Mouse (Mus musculus): Measurements from ENCODE around the gene Fam107a. TPM values are rescaled to one million over a fixed set of nuclear protein-coding genes. Genes with fewer than 3 reads are reported as not detected.
"Not testable (repeated sequence)": the region's sequence is repeated elsewhere in the genome, so short reads cannot be mapped to it uniquely, and the experiment has no call there.

The Fam107a gene
- total RNA-seq, 1 experiment from 2014 or later = not detected

GRCm38 (mm10) chr14:8325746-8326145 is 7.9 kb upstream of the Fam107a start:
- ATAC-seq (ENCODE audit: extremely low read depth, insufficient number of reproducible peaks, low FRiP score, poor library complexity, severe bottlenecking) = no peak

GRCm38 (mm10) chr14:8320528-8320927 is 2.7 kb upstream of the Fam107a start:
- no peak for ATAC-seq (ENCODE audit: extremely low read depth, insufficient number of reproducible peaks, low FRiP score, poor library complexity, severe bottlenecking)

- no peak for ATAC-seq (ENCODE audit: extremely low read depth, insufficient number of reproducible peaks, low FRiP score, poor library complexity, severe bottlenecking)
These were observed 1.2 kb downstream of the Fam107a start for GRCm38 (mm10) chr14:8316366-8317193.

DNA sequence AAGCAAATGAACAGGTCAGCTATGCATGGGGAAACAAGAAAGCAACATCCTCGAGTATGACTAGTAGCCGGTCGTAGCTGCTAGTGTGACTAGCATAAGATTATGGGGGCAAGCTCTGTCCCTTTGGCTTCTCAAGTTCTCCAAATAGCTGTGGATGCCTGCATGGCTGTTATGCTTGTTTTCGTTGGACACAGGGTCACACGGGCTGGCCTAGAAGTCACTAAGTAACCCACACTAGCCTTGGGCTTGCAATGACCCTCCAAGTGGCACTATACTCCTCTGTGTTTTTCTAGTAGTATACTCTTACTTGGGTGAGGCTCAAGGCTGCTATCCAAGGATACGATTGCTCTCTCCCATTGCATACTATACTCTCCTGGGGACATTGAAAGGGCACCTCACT is 2.7 kb downstream of the Fam107a start:
- no peak for ATAC-seq (ENCODE audit: extremely low read depth, insufficient number of reproducible peaks, low FRiP score, poor library complexity, severe bottlenecking)

DNA sequence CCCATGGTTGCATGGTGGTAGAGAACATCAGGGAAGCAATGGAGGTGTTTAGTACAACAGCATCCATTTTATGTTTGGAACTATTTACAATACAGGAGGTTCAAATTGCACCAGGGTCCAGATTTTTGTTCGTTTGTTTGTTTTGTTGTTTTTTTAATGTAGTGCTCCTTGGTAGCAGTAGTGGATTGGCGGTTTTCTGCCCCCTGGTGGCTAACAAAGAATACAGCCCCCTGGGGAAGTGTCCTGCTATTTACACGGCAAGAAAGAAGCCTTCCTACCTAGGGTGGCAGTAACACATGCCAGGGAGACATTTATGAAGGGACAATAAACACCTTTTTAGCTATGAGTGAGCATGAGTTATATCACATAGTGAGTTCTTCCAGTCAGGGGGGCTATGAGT is 3.3 kb downstream of the Fam107a start:
- no peak for ATAC-seq (ENCODE audit: extremely low read depth, insufficient number of reproducible peaks, low FRiP score, poor library complexity, severe bottlenecking)

DNA sequence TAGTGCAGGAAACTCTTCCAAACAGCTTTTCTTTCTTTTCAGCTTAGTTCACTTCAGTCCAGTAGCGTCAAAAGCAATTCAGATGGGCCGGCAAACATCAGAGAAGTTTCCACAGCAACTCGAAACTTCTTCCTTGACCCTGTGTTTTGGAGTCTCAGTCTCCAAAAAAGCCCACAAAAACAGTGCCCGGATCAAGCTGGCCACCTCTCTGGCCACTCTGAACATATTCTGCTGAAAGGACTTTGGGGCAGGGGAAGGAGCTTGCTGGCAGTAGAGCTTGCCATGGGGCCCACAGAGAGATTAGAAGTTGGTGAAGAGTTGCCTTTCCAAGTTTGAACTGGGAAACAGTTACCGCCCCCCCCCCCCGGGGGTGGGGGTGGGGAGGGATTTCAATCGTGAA is 3.9 kb downstream of the Fam107a start:
- no peak for ATAC-seq (ENCODE audit: extremely low read depth, insufficient number of reproducible peaks, low FRiP score, poor library complexity, severe bottlenecking)

GRCm38 (mm10) chr14:8309621-8310141 is 8.1 kb downstream of the Fam107a start:
- no peak for ATAC-seq (ENCODE audit: extremely low read depth, insufficient number of reproducible peaks, low FRiP score, poor library complexity, severe bottlenecking)

DNA sequence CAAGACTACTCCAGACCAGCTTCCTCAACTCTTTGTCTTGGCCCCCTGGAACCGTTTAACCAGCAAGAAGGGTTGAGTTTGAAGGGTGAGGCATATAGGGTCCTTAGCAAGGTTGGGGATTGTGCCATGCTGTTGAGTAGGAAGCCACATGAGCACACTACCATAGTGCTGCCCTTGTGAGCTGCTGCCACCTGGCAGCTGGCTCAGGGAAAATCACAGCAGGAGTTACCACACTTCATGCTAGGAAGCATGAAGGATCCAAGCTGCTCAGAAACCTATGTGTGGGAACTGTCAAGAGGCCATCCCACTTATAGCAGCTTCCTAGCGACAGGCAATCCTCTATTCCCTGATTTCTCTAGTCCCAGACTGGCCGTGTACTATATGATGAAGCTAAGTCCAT is 9.2 kb downstream of the Fam107a start:
- ATAC-seq (ENCODE audit: extremely low read depth, insufficient number of reproducible peaks, low FRiP score, poor library complexity, severe bottlenecking) = no peak

- no peak for ATAC-seq (ENCODE audit: extremely low read depth, insufficient number of reproducible peaks, low FRiP score, poor library complexity, severe bottlenecking)
These were observed 10.9 kb downstream of the Fam107a start for GRCm38 (mm10) chr14:8306884-8307283.

DNA sequence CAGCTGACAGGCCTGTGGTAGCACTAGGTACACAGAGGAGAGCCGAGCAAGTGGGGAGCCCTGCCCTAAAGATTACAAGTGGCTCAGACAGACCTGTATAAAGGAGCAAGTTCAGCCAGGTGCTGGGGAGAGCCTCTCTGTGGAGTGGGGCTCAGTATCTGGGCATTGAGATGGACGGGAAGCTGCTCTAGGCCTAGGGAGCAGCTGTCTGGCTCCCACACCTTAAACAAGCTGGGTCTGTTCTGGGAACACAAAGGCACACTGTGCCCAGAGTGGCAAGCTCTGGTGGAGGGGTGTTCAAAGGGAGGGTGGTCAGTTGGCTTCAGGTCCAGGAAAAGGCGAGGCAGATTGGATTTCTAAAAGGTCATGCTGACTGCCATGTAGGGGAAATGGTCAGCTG is 12.8 kb downstream of the Fam107a start:
- ATAC-seq (ENCODE audit: extremely low read depth, insufficient number of reproducible peaks, low FRiP score, poor library complexity, severe bottlenecking) = no peak

- no peak for ATAC-seq (ENCODE audit: extremely low read depth, insufficient number of reproducible peaks, low FRiP score, poor library complexity, severe bottlenecking)
These were observed 13.7 kb downstream of the Fam107a start for GRCm38 (mm10) chr14:8304082-8304481.

DNA sequence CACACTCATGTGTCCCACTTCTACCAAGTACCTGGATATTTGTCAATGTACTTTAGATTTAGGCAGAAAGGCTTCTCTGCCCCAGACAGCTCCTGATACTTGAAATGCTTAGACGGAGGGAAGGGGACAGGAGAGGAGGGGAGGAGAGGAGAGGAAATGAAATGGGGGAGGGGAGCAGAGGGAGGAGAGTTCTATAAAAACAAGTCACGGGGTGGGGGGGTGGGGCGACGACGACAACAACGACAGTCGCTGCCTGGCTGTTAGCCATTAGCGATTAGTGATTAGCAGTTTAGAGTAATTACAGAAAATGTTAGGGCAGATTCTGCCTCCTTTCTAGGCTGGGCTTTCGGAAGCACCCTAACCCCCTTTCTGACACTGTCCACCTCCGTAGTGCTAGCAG is 15.1 kb downstream of the Fam107a start:
- no peak for ATAC-seq (ENCODE audit: extremely low read depth, insufficient number of reproducible peaks, low FRiP score, poor library complexity, severe bottlenecking)

DNA sequence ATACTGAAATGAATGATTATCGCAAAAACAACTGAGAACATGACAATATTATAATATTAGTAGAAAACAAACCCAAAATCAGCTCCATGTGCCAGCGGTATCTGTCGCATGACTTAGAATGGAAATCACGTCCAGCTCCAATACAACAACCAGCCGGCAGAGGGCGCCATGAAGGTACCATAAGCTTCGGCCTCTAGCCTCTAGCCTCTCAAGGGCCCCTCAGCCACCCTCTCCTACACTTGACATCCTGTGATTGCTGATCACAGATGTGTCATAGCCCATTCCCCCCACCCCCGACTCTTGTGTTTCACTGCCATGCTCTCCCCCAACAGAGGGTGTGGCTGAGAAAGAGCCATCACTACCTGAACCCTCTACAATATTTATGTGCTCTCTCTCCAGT is 17.5 kb downstream of the Fam107a start:
- no peak for ATAC-seq (ENCODE audit: extremely low read depth, insufficient number of reproducible peaks, low FRiP score, poor library complexity, severe bottlenecking)

GRCm38 (mm10) chr14:8297889-8298293 is 19.9 kb downstream of the Fam107a start:
- no peak for ATAC-seq (ENCODE audit: extremely low read depth, insufficient number of reproducible peaks, low FRiP score, poor library complexity, severe bottlenecking)

- no peak for ATAC-seq (ENCODE audit: extremely low read depth, insufficient number of reproducible peaks, low FRiP score, poor library complexity, severe bottlenecking)
These were observed 23.6 kb downstream of the Fam107a start for GRCm38 (mm10) chr14:8294257-8294656.

GRCm38 (mm10) chr14:8286595-8286994 is 31.2 kb downstream of the Fam107a start:
- ATAC-seq (ENCODE audit: extremely low read depth, insufficient number of reproducible peaks, low FRiP score, poor library complexity, severe bottlenecking) = peak; percentile 99

DNA sequence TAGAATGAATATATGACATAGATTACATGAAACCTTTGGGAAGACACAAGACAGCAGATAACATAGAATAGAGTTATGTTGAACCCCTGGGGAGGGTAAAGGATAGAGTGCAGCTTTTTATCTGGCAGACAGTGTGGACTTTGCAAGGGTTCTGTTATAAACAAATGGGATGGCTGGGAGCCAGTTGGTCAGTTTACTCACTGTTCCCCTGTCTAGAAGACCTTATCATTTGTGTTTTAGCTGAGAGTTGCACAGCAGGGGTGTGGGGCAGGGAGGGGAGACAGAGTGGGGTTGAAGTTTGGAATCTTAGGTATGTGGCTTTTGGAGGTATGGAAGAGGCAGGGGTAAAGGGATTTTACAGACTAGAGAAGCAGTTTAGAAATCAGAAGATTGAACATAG is 34.0 kb downstream of the Fam107a start:
- no peak for ATAC-seq (ENCODE audit: extremely low read depth, insufficient number of reproducible peaks, low FRiP score, poor library complexity, severe bottlenecking)

- ATAC-seq (ENCODE audit: extremely low read depth, insufficient number of reproducible peaks, low FRiP score, poor library complexity, severe bottlenecking) = not testable (repeated sequence)
These were observed 46.5 kb downstream of the Fam107a start for GRCm38 (mm10) chr14:8271281-8271680.

DNA sequence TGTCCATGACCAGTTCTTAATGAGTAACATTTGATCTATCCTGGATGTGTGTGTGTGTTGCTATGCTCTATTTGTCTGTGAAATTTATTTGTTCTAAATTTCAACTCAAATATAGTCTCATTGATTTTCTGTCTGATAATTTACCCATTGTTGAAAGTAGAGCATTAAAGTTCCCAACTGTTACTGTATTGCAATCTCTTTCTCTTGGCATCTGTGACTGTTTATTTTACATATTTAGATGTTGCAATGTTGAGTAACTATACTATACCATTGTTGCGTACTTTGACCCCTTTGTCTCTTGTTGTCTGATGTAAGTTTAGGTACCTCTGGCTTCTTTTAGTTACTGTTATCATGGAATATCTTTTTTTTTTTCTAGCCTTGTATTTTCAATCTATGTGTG is 53.4 kb downstream of the Fam107a start:
- no peak for ATAC-seq (ENCODE audit: extremely low read depth, insufficient number of reproducible peaks, low FRiP score, poor library complexity, severe bottlenecking)

DNA sequence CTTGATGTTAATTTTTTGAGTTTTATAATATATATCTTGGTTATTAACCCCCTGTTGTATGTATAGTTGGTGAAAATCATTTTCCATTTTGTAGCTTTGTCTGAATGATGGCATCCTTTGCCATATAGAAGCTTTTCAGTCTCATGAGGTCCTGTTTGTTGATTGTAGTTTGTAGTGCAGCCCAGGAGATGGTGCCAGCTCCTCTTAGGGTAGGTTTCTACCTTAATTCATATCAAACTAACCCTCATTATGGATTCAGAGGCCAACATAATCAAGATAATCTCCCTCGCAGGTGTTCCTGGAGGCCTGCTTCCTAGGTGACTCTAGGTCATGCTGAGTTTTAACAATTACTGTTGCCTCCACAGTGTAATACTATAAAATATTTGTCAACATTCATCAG is 55.6 kb downstream of the Fam107a start:
- no peak for ATAC-seq (ENCODE audit: extremely low read depth, insufficient number of reproducible peaks, low FRiP score, poor library complexity, severe bottlenecking)

GRCm38 (mm10) chr14:8260214-8260613 is 57.6 kb downstream of the Fam107a start:
- ATAC-seq (ENCODE audit: extremely low read depth, insufficient number of reproducible peaks, low FRiP score, poor library complexity, severe bottlenecking) = no peak
